Mouse (Mus musculus): ENCODE measurements around the gene Dlg3.

DNA sequence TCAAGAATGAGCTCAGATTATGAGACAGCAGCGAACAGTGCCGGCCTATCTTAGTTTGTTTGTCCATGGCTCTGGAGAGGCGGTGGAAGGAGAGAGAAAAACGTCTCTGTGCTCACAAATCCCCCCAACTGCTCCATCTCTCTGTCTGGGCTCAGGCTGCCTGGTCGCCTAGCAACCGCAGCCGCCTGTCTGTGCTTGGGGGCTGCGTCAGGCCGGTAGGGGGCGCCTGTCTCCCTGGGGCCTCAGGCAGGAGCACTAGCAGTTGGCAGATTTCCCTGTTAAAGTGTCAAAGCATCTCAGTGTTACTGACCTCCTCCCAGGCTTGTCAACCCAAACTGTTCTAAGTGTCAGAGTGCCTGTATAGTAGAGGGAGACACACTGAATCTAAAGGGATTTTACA lies 25.6 kb upstream of the Dlg3 start:
- TF ChIP-seq CTCF (conservative IDR thresholded peaks at IDR 0.05; ENCODE audit: low read length), result peak; percentile 55
- no peak for TF ChIP-seq POU5F1 (IDR thresholded peaks at IDR 0.05; ENCODE audit: borderline replicate concordance, low read length)
